Mouse (Mus musculus) liver, embryonic 14.5 days (tissue): ENCODE measurements around the gene Ifnab. TPM values are rescaled to one million over a fixed set of nuclear protein-coding genes. Genes with fewer than 3 reads are reported as not detected.

Source experiments
- ATAC-seq: fragments of 200-750 bp; cut with Nextera tagmentation; 2 replicates; pipeline ENCODE4 v1.8.0; 2017; ENCODE audit warnings: moderate number of reproducible peaks, mild to moderate bottlenecking, moderate library complexity; ENCODE audit not compliant: insufficient read depth
- DNase-seq, 3 experiments: peaks; one replicate each; pipeline ENCODE4 v3.0.0-alpha.2; 2012 to 2013; ENCODE audit warnings: low read depth in 3 of 3, low spot score in 3 of 3
- H3K27ac ChIP-seq: fragments of 300-500 bp; sonication (generic); 2 replicates; pipeline ENCODE4 v1.5.1; 2014; ENCODE audit warnings: moderate library complexity, mild to moderate bottlenecking, control low read depth, inconsistent platforms
- H3K27me3 ChIP-seq: fragments of 300-500 bp; sonication (generic); 2 replicates; pipeline ENCODE4 v1.6.1; 2014; ENCODE audit warnings: mild to moderate bottlenecking, low read length, moderate library complexity; ENCODE audit not compliant: control insufficient read depth, insufficient read depth
- H3K36me3 ChIP-seq: fragments of 300-500 bp; sonication (generic); replicated peaks from 2 replicates; pipeline ENCODE4 v1.6.1; 2014; ENCODE audit warnings: low read depth; ENCODE audit not compliant: control insufficient read depth, insufficient read depth
- H3K4me1 ChIP-seq, 2 experiments: fragments of 200-500 bp in 1 of 2; fragments of 300-500 bp in 1 of 2; sonication (generic) in 1 of 2; replicated peaks; 2 replicates each; pipeline ENCODE4 v1.6.1; 2012 to 2014; ENCODE audit warnings: antibody characterized with exemption in 1 of 2, inconsistent platforms in 1 of 2, low read length in 1 of 2; ENCODE audit not compliant: control insufficient read depth in 2 of 2, insufficient read depth in 2 of 2
- H3K4me2 ChIP-seq: fragments of 300-500 bp; sonication (generic); 2 replicates; pipeline ENCODE4 v1.6.1; 2014; ENCODE audit warnings: low read depth, mild to moderate bottlenecking, control low read depth, moderate library complexity
- H3K4me3 ChIP-seq, 2 experiments: fragments of 200-500 bp in 1 of 2; fragments of 300-500 bp in 1 of 2; sonication (generic) in 1 of 2; 2 replicates each; pipeline ENCODE4 v1.5.1; 2012 to 2014; ENCODE audit warnings: low read depth in 2 of 2, low read length in 2 of 2, mild to moderate bottlenecking in 2 of 2, control low read depth in 1 of 2, inconsistent platforms in 1 of 2, moderate library complexity in 1 of 2; ENCODE audit not compliant: insufficient read depth in 1 of 2
- H3K9ac ChIP-seq: fragments of 300-500 bp; sonication (generic); replicated peaks from 2 replicates; pipeline ENCODE4 v1.6.1; 2014; ENCODE audit warnings: mild to moderate bottlenecking, control low read depth, moderate library complexity
- H3K9me3 ChIP-seq: fragments of 300-500 bp; sonication (generic); 2 replicates; pipeline ENCODE4 v1.6.1; 2016; ENCODE audit warnings: low read length, mixed read lengths; ENCODE audit not compliant: control insufficient read depth
- CTCF ChIP-seq: IDR thresholded peaks from 2 replicates; pipeline ENCODE4 v1.5.1; 2016; ENCODE audit warnings: antibody characterized with exemption, low read depth, control low read depth
- EP300 ChIP-seq: IDR thresholded peaks from 2 replicates; pipeline ENCODE4 v1.6.1; 2016; ENCODE audit warnings: antibody characterized with exemption, low read depth
- WGBS: fragments of 180-500 bp; shearing (Covaris S2); extraction: QIAGEN DNeasy Blood & Tissue Kit; methylation state at CpG from one replicate; pipeline ENCODE4 v1.1.7; 2014; ENCODE audit not compliant: insufficient replicate concordance; 5-methylcytosine and 5-hydroxymethylcytosine counted together
- polyA plus RNA-seq, 2 experiments: library from polyadenylated mRNA; depleted of rRNA in 1 of 2; stranded (reverse) in 1 of 2; unstranded in 1 of 2; fragments of >200 nt; fragmentation: Nextera tagmentation in 1 of 2; extraction: Ambion mirVana in 1 of 2; gene quantifications; 2 replicates each; pipeline versions ENCODE4 v1.2.1 to v1.2.3; 2012 to 2014

Gene Ifnab
- polyA plus RNA-seq, 2 experiments: not detected

DNA sequence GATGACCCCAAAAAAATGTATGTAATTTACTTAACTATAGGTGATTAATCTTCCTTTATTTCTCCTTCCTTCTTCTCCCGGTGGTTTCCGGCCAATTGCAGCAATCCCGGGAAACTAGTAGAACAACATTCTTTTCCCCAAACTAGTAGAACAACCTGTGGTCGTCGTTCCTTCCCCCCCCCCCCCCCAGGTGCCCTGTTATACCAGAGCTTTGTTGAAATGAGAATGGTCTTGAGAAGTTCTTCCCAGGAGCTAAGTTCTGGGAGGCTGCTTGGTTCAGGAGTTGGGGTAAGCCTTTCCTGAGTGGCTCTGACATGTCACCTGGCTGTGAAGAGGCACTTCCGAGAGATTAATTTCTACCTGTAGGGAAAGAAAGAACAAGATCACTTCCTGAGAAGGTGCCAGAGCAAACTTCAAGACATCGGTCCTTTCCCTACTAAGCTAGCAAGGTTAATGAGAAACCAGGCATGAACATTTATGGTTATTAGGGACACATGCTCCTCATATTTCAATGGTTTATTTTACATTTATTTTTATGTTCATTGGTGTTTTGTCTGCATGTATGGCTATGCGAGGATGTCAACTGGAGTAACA, 32.4 kb upstream of the Ifnab start:
- Histone ChIP-seq H3K4me2 (no peak overlapping the region), H3K9ac (no peak overlapping the region), H3K36me3 (peaks cover 8% of the 10 kb centered on the region), H3K27ac (no peak overlapping the region), H3K27me3 (no peaks in the 10 kb centered on the region), H3K4me1 (peaks cover 13 to 14% of the 10 kb centered on the region in 2 experiments), H3K9me3 (no peaks in the 10 kb centered on the region), H3K4me3 (no peak overlapping the region)
- DNase-seq: no peak
- WGBS: 65% methylated on average over 8 of the region's 8 CpGs
- TF ChIP-seq EP300 (no peak), CTCF (no peak)
- ATAC-seq: no peak

DNA sequence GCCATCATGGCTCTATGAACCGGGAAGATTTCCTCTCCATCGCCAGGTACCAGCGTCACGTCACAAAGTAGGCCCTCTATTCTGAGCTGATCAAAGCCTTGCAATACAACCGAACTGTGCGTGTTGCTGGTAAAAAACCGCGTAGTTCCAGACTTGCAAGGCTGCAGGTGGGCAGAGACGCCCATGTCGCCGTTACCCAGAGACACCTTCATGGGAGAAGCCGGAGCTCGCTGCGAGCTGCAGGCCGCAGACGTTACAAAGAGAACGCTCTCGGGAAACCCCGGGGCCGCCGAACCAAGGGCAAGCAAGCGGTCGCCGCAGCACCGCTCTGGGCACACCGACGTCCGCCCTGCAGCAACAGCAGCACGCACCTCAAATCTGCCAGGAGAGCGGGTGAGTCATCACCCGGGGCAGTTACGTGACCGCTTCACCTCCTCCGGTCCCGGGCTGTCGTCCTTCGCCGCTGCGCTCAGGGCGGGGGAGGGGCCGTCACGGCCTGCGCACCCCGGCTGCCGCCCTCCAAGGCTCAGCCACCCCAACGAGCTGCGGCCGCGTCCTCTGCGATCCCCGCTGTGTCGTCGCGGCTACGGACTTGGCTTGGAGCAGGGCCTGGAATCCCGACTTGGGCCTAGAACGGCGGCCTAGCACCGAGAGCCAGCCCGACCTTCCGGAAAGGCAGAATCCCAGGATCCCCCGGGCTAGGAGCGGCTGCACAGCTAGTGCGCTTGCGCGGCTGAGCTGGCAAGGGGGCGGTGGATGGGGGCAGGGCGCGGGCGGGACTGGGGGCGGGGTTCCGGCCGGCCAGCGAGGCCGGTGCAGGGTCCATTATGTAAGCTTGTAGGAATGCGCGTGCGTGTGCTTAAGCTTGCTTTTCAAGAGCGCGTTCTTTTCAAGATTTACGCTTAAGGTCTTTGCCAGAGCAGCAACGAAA, 30.9 kb upstream of the Ifnab start, which contains the start of the genes Gm26566 and Klhl9:
TSS of gene Gm26566 (plus strand) at position 15 of the 931 bp plus-strand sequence.
TSS of gene Klhl9 (minus strand) at position 675 of the 931 bp plus-strand sequence.
- no peaks in the 10 kb centered on the region for H3K27me3 ChIP-seq
- peak within 1 kb of the TSS; percentile 89 to 94 for H3K4me3 ChIP-seq
- peak within 1 kb of the TSS; percentile 75 for H3K27ac ChIP-seq
- DNase-seq (peak; percentile 68 to 81 (median 81)), ATAC-seq (peak; percentile 95)
- H3K4me2 ChIP-seq: peak within 1 kb of the TSS; percentile 58
- H3K9ac ChIP-seq: peak within 1 kb of the TSS; percentile 92
- TF ChIP-seq EP300: no peak
- no peak for TF ChIP-seq CTCF
- peaks cover 13 to 15% of the 10 kb centered on the region in 2 experiments for H3K4me1 ChIP-seq
- under 1% methylated on average over 81 of the region's 82 CpGs for WGBS
- H3K9me3 ChIP-seq: no peaks in the 10 kb centered on the region
- H3K36me3 ChIP-seq: peaks cover 8% of the 10 kb centered on the region

DNA sequence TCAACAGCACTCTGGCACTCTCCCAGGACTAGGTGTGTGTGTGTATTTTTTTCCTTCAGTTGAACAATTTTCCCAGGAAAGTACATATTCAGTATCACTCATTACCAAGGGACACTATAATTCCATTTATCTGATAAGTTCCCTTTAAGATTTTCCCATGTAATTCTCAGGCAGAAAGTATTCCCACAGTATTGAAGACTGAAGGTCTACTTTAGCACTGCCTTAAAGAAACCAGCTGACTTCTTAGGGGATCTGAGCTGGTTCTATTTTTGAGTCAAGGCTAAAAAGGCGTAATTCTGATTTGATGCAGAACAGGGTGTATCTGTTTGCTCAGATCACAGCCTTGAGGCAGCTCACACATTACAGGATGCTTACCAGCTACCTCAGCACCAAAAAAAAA, 27.6 kb upstream of the Ifnab start:
- no peak overlapping the region for H3K9ac ChIP-seq
- no peak overlapping the region for H3K27ac ChIP-seq
- peaks cover 12% of the 10 kb centered on the region for H3K36me3 ChIP-seq
- DNase-seq (no peak), ATAC-seq (no peak)
- TF ChIP-seq EP300: no peak
- no peak for TF ChIP-seq CTCF
- peak overlapping the region in 1 of 2 experiments; percentile 30; a peak in 1 of 4 replicates for H3K4me3 ChIP-seq
- WGBS: 52% methylated on average over 1 of the region's 1 CpGs
- H3K4me1 ChIP-seq: peaks cover 13 to 15% of the 10 kb centered on the region in 2 experiments
- no peaks in the 10 kb centered on the region for H3K27me3 ChIP-seq
- H3K4me2 ChIP-seq: peak overlapping the region; percentile 56
- H3K9me3 ChIP-seq: no peaks in the 10 kb centered on the region

DNA sequence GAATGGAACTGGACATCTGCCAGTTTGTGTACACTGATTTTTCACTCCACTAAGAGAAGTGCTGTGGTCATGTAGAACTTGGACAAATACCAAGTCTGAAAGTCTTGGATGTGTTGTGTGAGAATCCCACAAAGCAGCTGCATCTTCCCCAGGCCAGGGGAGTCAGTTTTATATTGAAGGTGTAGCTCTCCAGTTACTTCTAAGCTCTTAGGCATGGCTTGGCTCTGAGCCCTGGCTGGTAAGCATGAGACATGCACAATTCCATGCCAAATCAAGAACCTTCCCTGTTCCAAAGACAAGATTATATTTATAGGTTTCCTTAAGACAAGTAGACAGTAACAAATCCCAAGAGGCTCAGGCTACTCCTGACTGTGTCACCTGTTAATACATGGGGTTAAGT, 23.9 kb upstream of the Ifnab start:
- H3K36me3 ChIP-seq: peaks cover 5% of the 10 kb centered on the region
- ATAC-seq (no peak), DNase-seq (no peak)
- peaks cover 3% of the 10 kb centered on the region in 2 experiments for H3K4me1 ChIP-seq
- no peak overlapping the region for H3K4me3 ChIP-seq
- H3K9me3 ChIP-seq: no peaks in the 10 kb centered on the region
- no peak overlapping the region for H3K4me2 ChIP-seq
- no peaks in the 10 kb centered on the region for H3K27me3 ChIP-seq
- H3K27ac ChIP-seq: no peak overlapping the region
- no peak overlapping the region for H3K9ac ChIP-seq
- TF ChIP-seq CTCF (no peak), EP300 (no peak)

DNA sequence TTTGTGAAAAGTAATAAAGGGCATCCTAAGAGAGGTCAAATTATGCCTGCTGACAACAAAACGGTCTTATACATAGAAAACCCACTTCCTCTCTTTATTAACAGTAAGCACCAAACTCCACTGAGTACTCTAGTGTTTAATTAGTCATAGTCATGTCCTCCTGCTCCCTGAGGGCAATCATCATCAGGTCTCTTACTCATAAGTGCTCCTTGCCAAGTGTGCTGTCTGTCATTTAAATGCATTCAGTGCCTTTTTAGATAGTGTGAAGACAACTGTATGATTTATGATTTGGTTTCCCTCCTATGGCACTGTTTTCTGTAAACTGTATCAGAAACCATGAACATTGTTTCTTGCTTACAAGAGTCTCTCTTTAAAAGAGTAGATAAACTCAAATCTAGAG, 23.1 kb upstream of the Ifnab start:
- no peaks in the 10 kb centered on the region for H3K9me3 ChIP-seq
- WGBS: 56% methylated on average over 1 of the region's 1 CpGs
- H3K27ac ChIP-seq: no peak overlapping the region
- peaks cover 2% of the 10 kb centered on the region in 2 experiments; a peak in 1 of 4 replicates for H3K4me1 ChIP-seq
- H3K9ac ChIP-seq: no peak overlapping the region
- no peaks in the 10 kb centered on the region for H3K27me3 ChIP-seq
- peaks cover 4% of the 10 kb centered on the region for H3K36me3 ChIP-seq
- no peak overlapping the region for H3K4me3 ChIP-seq
- ATAC-seq (no peak), DNase-seq (no peak)
- TF ChIP-seq CTCF: no peak
- TF ChIP-seq EP300: no peak
- no peak overlapping the region for H3K4me2 ChIP-seq
